Mouse (Mus musculus) ES-CJ7 (cell line): Measurements from ENCODE around the gene Slc25a21.

Experiments used
- DNase-seq: peaks from one replicate; pipeline ENCODE4 v3.0.0; 2011; ENCODE audit warnings: low read depth, low spot score

Gene Slc25a21

GRCm38 (mm10) chr12:57019737-57020136 lies 177.5 kb downstream of the Slc25a21 start:
- DNase-seq: no peak

GRCm38 (mm10) chr12:57016845-57017244 lies 180.4 kb downstream of the Slc25a21 start:
- DNase-seq: no peak

GRCm38 (mm10) chr12:57016324-57016723 lies 180.9 kb downstream of the Slc25a21 start:
- DNase-seq: no peak

GRCm38 (mm10) chr12:57009010-57009409 lies 188.3 kb downstream of the Slc25a21 start:
- no peak for DNase-seq

GRCm38 (mm10) chr12:56986049-56986448 lies 211.2 kb downstream of the Slc25a21 start:
- DNase-seq: peak; percentile 25

GRCm38 (mm10) chr12:56982066-56982626 lies 215.1 kb downstream of the Slc25a21 start:
- DNase-seq: no peak

- no peak for DNase-seq
These were observed 222.0 kb downstream of the Slc25a21 start for GRCm38 (mm10) chr12:56975256-56975655.

GRCm38 (mm10) chr12:56963236-56963635 lies 234.0 kb downstream of the Slc25a21 start:
- DNase-seq: no peak

- DNase-seq: no peak
These were observed 237.8 kb downstream of the Slc25a21 start for GRCm38 (mm10) chr12:56959230-56960051.

- no peak for DNase-seq
These were observed 239.0 kb downstream of the Slc25a21 start for GRCm38 (mm10) chr12:56958244-56958643.

- no peak for DNase-seq
These were observed 245.3 kb downstream of the Slc25a21 start for GRCm38 (mm10) chr12:56951749-56952657.

GRCm38 (mm10) chr12:56944265-56944664 lies 253.0 kb downstream of the Slc25a21 start:
- no peak for DNase-seq

GRCm38 (mm10) chr12:56940861-56941260 lies 256.4 kb downstream of the Slc25a21 start:
- DNase-seq: peak; percentile 56

- no peak for DNase-seq
These were observed 279.1 kb downstream of the Slc25a21 start for GRCm38 (mm10) chr12:56918145-56918544.

GRCm38 (mm10) chr12:56906476-56906875 lies 290.8 kb downstream of the Slc25a21 start:
- no peak for DNase-seq

- no peak for DNase-seq
These were observed 291.5 kb downstream of the Slc25a21 start for GRCm38 (mm10) chr12:56905652-56906305.

- DNase-seq: no peak
These were observed 292.1 kb downstream of the Slc25a21 start for GRCm38 (mm10) chr12:56905222-56905621.

GRCm38 (mm10) chr12:56902774-56903456 lies 294.4 kb downstream of the Slc25a21 start:
- DNase-seq: no peak

GRCm38 (mm10) chr12:56897976-56898375 lies 299.3 kb downstream of the Slc25a21 start:
- no peak for DNase-seq

GRCm38 (mm10) chr12:56897221-56897937 lies 299.9 kb downstream of the Slc25a21 start:
- no peak for DNase-seq
